Mouse (Mus musculus) erythroid progenitor cell, adult 5-6 weeks (primary cell): ENCODE measurements at regions not wholly inside any gene's neighbourhood (a gene's known extent, or its start where the extent isn't known, plus 50 kb on each side); places are given as distances from the start of the nearest gene placed in this dataset.

Experiments
- ATAC-seq: replicated peaks from 2 replicates; pipeline ENCODE4 v1.8.0; 2016; ENCODE audit warnings: moderate number of reproducible peaks, mild to moderate bottlenecking, moderate TSS enrichment, inconsistent platforms; ENCODE audit not compliant: poor library complexity, low FRiP score, severe bottlenecking

- no peak for ATAC-seq
These were observed 147.4 kb downstream of the Icos start for GRCm38 (mm10) chr1:61125127-61125526.

GRCm38 (mm10) chr1:61135597-61136545, 158.1 kb downstream of the Icos start:
- ATAC-seq, result no peak

DNA sequence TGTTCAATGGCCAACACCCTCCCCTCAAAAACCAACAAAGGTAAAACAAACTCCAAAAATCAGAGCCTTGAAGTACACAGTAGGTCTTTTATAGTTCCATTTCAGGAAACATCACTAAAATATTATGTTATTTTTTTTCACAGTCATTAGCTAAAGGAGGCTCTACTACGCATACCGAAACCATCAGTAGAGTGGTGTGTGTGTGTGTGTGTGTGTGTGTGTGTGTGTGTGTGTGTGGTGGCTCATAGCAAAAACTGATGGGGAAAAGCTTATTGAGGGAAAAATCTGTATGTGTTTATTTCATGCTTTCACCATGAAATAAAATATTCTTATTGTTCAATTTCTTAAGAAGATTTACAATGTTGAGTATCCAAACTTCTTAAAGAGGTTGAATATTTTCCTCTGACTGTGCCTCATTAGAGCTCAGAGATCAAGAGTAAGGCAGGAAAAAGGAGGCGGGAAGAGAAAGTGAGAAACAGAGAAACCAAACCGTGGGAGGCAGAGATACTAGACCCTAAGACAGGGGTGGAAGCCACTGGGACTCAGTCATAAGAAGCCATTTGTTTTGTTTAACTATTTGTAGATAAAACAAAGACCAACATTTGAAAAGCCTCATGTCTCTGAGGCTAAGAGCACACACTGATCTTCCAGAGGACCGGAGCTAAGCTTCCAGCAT, 159.6 kb downstream of the Icos start:
- no peak for ATAC-seq

DNA sequence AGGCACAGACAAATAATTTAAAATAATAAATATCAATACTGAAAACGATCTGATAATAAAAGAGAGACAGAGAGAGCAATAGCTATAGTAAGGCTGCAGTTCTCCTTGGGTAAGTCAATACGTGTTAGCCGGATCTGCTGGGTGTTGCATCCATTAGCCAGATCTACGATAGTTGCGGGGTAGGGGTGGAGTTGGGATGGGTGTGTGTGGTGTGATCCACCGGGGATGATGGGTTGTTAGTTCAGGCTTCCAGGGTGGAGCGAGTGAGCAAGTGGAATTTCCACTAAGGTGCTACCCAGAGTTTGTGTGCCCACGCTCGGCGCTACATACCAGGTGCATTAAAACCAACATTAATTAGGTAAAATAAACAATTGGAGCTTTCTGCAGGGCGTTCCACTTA, 160.2 kb downstream of the Icos start:
- ATAC-seq, result no peak

- ATAC-seq, result no peak
These were observed 161.7 kb downstream of the Icos start for GRCm38 (mm10) chr1:61139291-61139983.

DNA sequence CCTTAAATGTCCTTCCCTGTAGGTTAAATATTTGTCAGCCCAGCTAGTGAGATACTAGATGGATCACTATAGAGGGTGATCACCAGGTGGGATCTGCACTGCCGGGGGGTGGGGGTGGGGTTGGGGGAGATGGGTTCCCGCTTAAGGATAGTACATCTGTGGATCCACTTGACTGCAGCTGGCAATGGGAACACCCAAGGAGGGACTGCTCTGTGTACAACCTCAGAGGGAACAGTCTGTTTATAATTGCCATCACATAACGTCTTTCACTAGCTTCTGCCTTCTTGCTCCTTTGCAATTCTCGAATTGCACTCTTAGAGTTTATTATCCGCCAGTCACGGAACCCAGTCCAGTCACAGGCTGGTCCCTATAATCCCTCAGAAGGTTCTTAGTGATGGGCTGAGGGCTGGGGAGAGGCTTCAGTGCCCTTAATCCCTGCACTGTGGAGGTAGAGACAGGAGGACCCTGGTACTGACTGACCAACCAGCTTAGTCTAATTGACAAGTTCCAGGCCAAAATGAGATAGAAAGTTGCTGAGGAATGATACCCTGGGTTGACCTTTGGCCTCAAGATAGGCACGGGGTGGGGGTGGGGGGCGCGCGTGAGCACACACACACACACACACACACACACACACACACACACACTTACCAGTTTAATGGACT, 162.4 kb downstream of the Icos start:
- no peak for ATAC-seq

- no peak for ATAC-seq
These were observed 163.3 kb downstream of the Icos start for GRCm38 (mm10) chr1:61140870-61141591.

DNA sequence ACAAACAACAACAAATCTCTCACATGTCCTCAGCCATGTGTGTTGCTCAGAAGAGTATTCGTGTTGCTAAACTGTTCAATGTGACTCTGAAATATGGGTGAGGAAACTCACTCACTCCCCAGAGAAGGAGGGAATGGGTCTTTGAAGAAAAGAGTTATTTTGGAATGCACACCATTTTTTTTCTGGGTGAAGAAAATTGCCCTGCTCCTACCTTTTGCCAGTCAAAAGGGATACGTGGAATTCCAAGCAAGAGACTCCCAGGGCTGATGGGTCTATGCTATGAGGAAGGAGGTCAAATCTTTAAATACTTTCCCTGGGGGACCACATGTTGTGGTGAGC, 163.8 kb downstream of the Icos start:
- ATAC-seq, result no peak

DNA sequence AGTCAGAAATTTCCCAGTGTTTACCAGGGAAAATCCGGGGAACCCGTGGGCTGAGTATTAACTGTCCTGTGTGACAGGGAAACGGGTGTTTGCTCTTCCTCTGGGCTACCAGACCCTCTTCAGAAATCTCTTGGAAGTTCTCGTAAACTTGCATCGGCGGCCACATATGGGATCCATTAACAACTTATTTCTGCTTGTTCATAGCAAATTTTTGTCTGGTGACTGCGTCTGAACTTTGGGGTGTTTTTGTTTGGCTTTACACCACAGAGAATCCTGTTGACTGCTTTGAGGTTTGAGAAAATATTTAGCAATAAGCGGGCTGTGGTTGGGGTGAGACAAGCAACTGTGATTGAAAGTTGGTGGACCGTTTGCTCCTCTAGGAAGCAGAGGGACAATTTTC, 164.2 kb downstream of the Icos start:
- ATAC-seq, result no peak

- no peak for ATAC-seq
These were observed 165.5 kb downstream of the Icos start for GRCm38 (mm10) chr1:61143030-61143753.

- no peak for ATAC-seq
These were observed 166.0 kb downstream of the Icos start for GRCm38 (mm10) chr1:61143754-61144066.

DNA sequence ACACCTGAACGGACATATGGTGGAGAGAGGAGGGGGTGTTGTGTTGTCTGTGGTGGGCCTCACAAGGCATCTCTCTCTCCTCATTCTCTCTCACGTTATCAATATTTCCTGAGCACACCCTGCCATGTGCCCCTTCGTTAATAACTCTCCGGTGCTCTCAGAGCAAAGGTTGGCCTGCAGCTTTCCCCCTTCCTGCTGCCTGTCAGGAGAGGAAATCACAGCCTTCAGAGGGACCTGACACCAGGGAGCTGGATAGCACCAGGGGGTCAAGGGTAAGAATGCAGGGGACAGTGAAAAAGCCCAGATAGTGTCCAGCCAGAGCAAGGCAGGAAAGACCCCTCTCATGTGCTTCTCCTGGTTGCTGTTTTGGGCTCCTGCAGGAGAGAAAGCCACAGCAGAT, 167.3 kb downstream of the Icos start:
- ATAC-seq, result no peak

- no peak for ATAC-seq
These were observed 167.8 kb downstream of the Icos start for GRCm38 (mm10) chr1:61145572-61145971.

- no peak for ATAC-seq
These were observed 168.5 kb downstream of the Icos start for GRCm38 (mm10) chr1:61146222-61146723.

GRCm38 (mm10) chr1:61151742-61152141, 174.0 kb downstream of the Icos start:
- no peak for ATAC-seq

GRCm38 (mm10) chr1:61152157-61152556, 174.4 kb downstream of the Icos start:
- ATAC-seq, result no peak

GRCm38 (mm10) chr1:61154216-61154615, 176.5 kb downstream of the Icos start:
- ATAC-seq, result no peak

DNA sequence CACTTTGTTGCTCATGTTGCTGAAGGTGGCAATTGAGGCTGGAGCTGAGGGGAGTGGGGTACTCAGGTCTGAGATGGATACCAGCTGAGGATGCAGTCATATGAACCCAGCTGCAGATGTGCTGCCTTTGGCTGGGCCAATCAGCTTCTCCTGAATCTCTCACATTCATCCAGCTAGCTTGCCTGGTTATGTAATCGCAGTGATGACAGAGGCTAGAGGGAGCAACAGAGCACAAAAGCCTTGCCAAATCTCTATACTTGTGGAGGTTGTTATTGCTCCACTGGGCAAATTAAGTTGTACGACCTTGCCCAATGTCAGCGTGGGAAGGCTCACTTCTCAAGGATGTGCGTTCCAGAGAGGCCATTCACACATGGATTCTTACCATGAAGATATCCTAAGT, 179.5 kb downstream of the Icos start:
- no peak for ATAC-seq

GRCm38 (mm10) chr1:61160505-61160904, 182.8 kb downstream of the Icos start:
- ATAC-seq, result no peak
